Mouse (Mus musculus): ENCODE data around the gene Aebp1. TPM values are rescaled to one million over a fixed set of nuclear protein-coding genes. Genes with fewer than 3 reads are reported as not detected.

The Aebp1 gene
- 68.8 and 73.6 TPM in 2 replicates for polyA plus RNA-seq (2014; fragmentation: Nextera tagmentation; extraction: Ambion mirVana)

DNA sequence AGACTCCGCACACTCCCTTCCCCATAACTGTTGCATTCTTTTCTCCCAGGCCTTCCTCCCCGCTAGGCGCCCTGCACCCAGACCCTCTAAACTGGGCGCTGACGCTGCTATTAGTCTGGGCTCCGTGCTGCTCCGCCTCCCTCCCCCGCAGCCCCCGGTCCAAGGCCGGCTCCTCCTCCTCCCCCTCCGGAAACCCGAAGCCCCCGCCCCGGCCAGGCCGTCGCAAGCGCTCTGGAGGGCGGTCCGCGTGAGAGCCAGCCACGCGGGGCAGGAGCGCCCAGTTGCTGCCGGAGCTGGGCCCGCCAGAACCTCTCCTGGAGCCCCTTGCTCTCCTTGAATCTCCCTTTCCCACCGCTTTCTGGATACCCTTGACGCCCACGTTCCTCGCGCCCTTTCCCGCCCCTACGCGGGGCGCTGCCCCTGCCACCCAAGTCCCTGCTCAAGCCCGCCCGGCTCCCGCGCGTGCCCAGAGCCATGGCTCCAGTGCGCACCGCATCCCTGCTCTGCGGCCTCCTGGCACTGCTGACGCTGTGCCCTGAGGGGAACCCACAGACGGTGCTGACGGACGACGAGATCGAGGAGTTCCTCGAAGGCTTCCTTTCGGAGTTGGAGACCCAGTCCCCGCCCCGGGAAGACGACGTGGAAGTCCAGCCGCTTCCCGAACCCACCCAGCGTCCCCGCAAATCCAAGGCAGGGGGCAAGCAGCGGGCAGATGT lies at the start of gene Aebp1:
Aebp1 (plus strand) TSS at position 270 of the 716 bp plus-strand sequence.
- Histone ChIP-seq H3K4me2 (ENCODE audit: low read depth, low read length) (peak within 1 kb of the TSS; percentile 86), H3K9me3 (ENCODE audit: control insufficient read depth, low read length) (no peaks in the 10 kb centered on the region), H3K4me3 (ENCODE audit: low read depth, low read length) (peak within 1 kb of the TSS; percentile 49), H3K27me3 (replicated peaks; ENCODE audit: control insufficient read depth, insufficient read depth, low read length) (peaks cover 15% of the 10 kb centered on the region; the same call in 1 of the 2 replicates), H3K4me1 (ENCODE audit: control insufficient read depth, insufficient read depth, low read length) (peaks cover 19% of the 10 kb centered on the region), H3K27ac (replicated peaks; ENCODE audit: low read depth, low read length) (peak within 1 kb of the TSS; percentile 33; the same call in 1 of the 2 replicates), H3K9ac (ENCODE audit: low read depth, low read length) (peak within 1 kb of the TSS; percentile 79), H3K36me3 (ENCODE audit: control insufficient read depth, insufficient read depth, low read length) (peaks cover 16% of the 10 kb centered on the region; the same call in 1 of the 2 replicates)
- 1% methylated on average over 47 of the region's 59 CpGs for WGBS
- ATAC-seq (ENCODE audit: low read depth) (peak; percentile 80), DNase-seq (ENCODE audit: low spot score) (peak; percentile 79)

DNA sequence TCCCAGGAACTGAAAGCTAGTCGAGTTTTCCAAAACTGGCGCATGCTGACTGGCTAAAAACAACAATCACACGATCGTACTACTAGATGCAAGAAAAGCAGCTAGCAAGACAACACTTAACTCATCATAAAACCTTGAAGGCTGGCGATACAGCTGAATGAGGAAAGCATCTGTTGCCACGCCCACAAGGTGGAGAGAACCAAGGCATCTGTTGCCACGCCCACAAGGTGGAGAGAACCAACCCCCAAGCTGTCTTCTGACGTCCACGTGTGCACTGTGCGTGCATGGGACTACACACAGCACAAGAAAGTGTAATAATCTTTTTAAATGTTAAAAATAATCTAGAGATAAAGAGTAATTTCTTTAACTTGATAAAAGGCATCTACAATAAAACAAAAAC lies 48.4 kb upstream of the Aebp1 start:
- Histone ChIP-seq H3K4me1 (ENCODE audit: control insufficient read depth, insufficient read depth, low read length) (no peaks in the 10 kb centered on the region), H3K4me2 (ENCODE audit: low read depth, low read length) (no peak overlapping the region), H3K36me3 (ENCODE audit: control insufficient read depth, insufficient read depth, low read length) (no peaks in the 10 kb centered on the region), H3K27ac (replicated peaks; ENCODE audit: low read depth, low read length) (no peak overlapping the region), H3K9ac (ENCODE audit: low read depth, low read length) (no peak overlapping the region), H3K4me3 (ENCODE audit: low read depth, low read length) (no peak overlapping the region), H3K9me3 (ENCODE audit: control insufficient read depth, low read length) (no peaks in the 10 kb centered on the region), H3K27me3 (replicated peaks; ENCODE audit: control insufficient read depth, insufficient read depth, low read length) (no peaks in the 10 kb centered on the region)
- WGBS = 75% methylated on average over 10 of the region's 10 CpGs
- ATAC-seq (ENCODE audit: low read depth) (no peak), DNase-seq (ENCODE audit: low spot score) (no peak)

DNA sequence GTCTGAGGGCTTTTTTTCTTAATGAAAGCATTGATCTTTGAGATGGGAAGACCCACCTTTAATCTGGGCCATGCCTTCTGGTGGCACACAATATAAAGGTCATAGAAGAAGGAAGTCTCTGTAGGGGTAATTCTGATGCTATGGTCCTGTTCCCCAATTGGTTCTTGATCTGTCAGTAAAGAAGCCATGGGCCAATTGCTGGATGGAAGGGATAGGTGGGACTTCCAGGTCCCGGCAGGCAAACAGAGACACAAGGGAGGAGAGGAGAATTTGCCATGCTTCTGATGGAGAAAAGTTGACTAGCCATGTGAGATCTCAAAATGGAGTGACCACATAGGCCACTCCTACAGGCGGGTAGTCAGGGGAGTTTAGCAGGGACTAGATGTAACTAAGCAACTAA lies 42.5 kb upstream of the Aebp1 start:
- Histone ChIP-seq H3K27ac (replicated peaks; ENCODE audit: low read depth, low read length) (no peak overlapping the region), H3K27me3 (replicated peaks; ENCODE audit: control insufficient read depth, insufficient read depth, low read length) (no peaks in the 10 kb centered on the region), H3K4me3 (ENCODE audit: low read depth, low read length) (no peak overlapping the region), H3K9ac (ENCODE audit: low read depth, low read length) (no peak overlapping the region), H3K4me1 (ENCODE audit: control insufficient read depth, insufficient read depth, low read length) (no peaks in the 10 kb centered on the region), H3K9me3 (ENCODE audit: control insufficient read depth, low read length) (no peaks in the 10 kb centered on the region), H3K36me3 (ENCODE audit: control insufficient read depth, insufficient read depth, low read length) (no peaks in the 10 kb centered on the region), H3K4me2 (ENCODE audit: low read depth, low read length) (no peak overlapping the region)
- ATAC-seq (ENCODE audit: low read depth) (no peak), DNase-seq (ENCODE audit: low spot score) (no peak)
- 71% methylated on average over 2 of the region's 2 CpGs for WGBS

DNA sequence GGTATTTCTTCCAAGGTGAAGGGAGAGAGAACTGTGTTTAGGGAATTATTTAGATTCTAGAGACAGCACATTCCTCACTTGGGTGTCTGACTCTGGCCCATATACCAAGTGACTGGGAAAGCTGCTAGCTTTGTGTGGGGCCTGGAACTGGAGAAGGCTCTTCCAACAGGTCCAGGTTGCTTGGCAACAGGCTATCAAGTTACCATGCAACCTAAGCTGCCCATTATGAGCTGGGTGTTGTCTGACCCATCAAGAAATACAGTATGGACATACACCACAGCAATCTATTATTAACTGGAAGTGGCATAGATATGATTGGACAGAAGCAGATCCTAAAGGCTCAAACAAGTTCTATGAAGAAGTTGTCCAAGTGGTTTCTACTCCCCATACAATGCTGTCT lies 36.3 kb upstream of the Aebp1 start:
- Histone ChIP-seq H3K4me2 (ENCODE audit: low read depth, low read length) (no peak overlapping the region), H3K4me1 (ENCODE audit: control insufficient read depth, insufficient read depth, low read length) (no peaks in the 10 kb centered on the region), H3K9me3 (ENCODE audit: control insufficient read depth, low read length) (no peaks in the 10 kb centered on the region), H3K9ac (ENCODE audit: low read depth, low read length) (no peak overlapping the region), H3K4me3 (ENCODE audit: low read depth, low read length) (no peak overlapping the region), H3K27ac (replicated peaks; ENCODE audit: low read depth, low read length) (no peak overlapping the region), H3K27me3 (replicated peaks; ENCODE audit: control insufficient read depth, insufficient read depth, low read length) (no peaks in the 10 kb centered on the region), H3K36me3 (ENCODE audit: control insufficient read depth, insufficient read depth, low read length) (peaks cover 26% of the 10 kb centered on the region)
- DNase-seq (ENCODE audit: low spot score) = peak; percentile 49
- ATAC-seq (ENCODE audit: low read depth) = peak; percentile 76; the same call in 1 of the 2 replicates

DNA sequence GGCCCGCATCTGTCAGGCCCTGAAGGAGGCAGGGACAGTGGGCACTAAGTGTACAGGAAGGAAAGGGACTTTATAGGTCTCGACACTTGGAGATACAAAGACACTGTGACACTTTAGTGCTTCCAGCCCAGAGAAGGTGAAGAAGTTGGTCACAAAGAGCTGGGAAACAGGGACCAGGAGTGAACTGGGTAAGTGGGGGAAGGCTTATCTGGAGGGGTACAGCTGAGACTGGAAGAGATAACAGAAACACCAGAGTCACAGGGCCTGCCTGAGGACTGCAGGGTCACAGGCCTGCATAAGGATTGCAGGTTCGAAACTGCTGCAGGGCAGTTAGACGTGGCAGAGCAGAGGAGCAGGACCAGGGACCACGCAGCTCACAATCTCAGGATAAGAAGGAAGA lies 33.8 kb upstream of the Aebp1 start:
- no peak overlapping the region for H3K4me3 ChIP-seq (ENCODE audit: low read depth, low read length)
- H3K9ac ChIP-seq (ENCODE audit: low read depth, low read length) = no peak overlapping the region
- 88% methylated on average over 5 of the region's 5 CpGs for WGBS
- no peaks in the 10 kb centered on the region for H3K27me3 ChIP-seq (replicated peaks; ENCODE audit: control insufficient read depth, insufficient read depth, low read length)
- H3K9me3 ChIP-seq (ENCODE audit: control insufficient read depth, low read length) = no peaks in the 10 kb centered on the region
- no peak for DNase-seq (ENCODE audit: low spot score)
- no peaks in the 10 kb centered on the region for H3K4me1 ChIP-seq (ENCODE audit: control insufficient read depth, insufficient read depth, low read length)
- H3K27ac ChIP-seq (replicated peaks; ENCODE audit: low read depth, low read length) = no peak overlapping the region
- ATAC-seq (ENCODE audit: low read depth) = no peak
- peaks cover 51% of the 10 kb centered on the region for H3K36me3 ChIP-seq (ENCODE audit: control insufficient read depth, insufficient read depth, low read length)
- H3K4me2 ChIP-seq (ENCODE audit: low read depth, low read length) = no peak overlapping the region

DNA sequence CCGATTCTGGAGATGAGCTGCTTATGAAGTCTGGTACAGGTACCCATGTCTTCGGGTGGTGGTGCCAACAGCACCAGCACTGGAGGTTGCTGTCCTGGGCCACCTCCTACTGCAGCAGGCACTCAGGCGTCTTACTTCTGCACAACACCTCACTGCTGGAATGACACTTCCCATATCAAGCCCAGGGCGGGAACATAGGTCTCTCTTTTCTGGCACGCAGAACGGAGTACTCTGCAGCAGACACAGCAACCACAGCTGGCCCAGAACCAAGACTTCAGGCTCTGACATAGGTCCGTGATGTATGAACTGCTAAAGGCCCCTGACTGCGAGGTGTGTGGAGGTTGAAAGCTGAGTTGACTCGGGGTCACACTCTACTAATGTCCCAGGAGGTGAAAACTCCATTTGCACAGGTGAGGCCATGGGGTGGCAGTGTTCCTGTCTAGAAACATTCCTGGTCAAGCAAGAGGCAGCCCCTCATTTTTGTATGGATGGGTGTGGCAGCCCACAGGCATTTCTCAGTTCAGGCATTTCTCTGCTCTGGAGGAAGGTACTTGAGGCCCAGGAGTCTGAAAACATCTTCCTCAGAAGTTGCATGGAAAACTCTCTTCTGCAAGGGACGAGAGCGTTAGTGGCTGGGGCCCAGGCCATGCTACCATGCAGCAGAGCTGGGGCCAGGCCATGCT lies 33.1 kb upstream of the Aebp1 start:
- Histone ChIP-seq H3K4me2 (ENCODE audit: low read depth, low read length) (no peak overlapping the region), H3K27me3 (replicated peaks; ENCODE audit: control insufficient read depth, insufficient read depth, low read length) (no peaks in the 10 kb centered on the region), H3K9me3 (ENCODE audit: control insufficient read depth, low read length) (no peaks in the 10 kb centered on the region), H3K36me3 (ENCODE audit: control insufficient read depth, insufficient read depth, low read length) (peaks cover 55% of the 10 kb centered on the region), H3K9ac (ENCODE audit: low read depth, low read length) (no peak overlapping the region), H3K4me1 (ENCODE audit: control insufficient read depth, insufficient read depth, low read length) (no peaks in the 10 kb centered on the region), H3K27ac (replicated peaks; ENCODE audit: low read depth, low read length) (no peak overlapping the region), H3K4me3 (ENCODE audit: low read depth, low read length) (no peak overlapping the region)
- ATAC-seq (ENCODE audit: low read depth) (no peak), DNase-seq (ENCODE audit: low spot score) (no peak)
- 80% methylated on average over 11 of the region's 11 CpGs for WGBS

DNA sequence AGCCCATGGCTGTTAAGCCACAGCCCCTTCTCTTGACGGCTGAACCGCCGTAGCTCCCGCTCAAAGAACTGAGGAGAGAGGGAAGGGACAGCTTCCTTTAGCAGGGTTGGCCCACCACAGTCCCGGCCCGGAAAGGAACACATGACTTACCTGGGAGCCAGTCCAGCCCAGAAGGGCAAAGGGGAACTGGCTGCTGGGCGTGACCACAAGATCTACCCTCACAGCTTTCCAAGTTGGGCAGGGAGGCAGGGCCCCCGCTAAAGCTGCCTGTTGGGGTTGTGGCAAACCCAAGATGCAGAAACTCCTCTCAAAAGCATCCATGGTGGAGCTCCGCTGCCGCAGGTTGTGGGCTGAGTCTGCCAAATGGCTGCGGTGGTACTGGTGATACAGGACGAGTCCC lies 32.4 kb upstream of the Aebp1 start:
- no peaks in the 10 kb centered on the region for H3K9me3 ChIP-seq (ENCODE audit: control insufficient read depth, low read length)
- no peak overlapping the region for H3K9ac ChIP-seq (ENCODE audit: low read depth, low read length)
- H3K4me3 ChIP-seq (ENCODE audit: low read depth, low read length) = no peak overlapping the region
- H3K4me1 ChIP-seq (ENCODE audit: control insufficient read depth, insufficient read depth, low read length) = no peaks in the 10 kb centered on the region
- no peak for DNase-seq (ENCODE audit: low spot score)
- H3K27me3 ChIP-seq (replicated peaks; ENCODE audit: control insufficient read depth, insufficient read depth, low read length) = no peaks in the 10 kb centered on the region
- H3K36me3 ChIP-seq (ENCODE audit: control insufficient read depth, insufficient read depth, low read length) = peaks cover 61% of the 10 kb centered on the region
- no peak for ATAC-seq (ENCODE audit: low read depth)
- WGBS = 91% methylated on average over 12 of the region's 12 CpGs
- H3K4me2 ChIP-seq (ENCODE audit: low read depth, low read length) = no peak overlapping the region
- H3K27ac ChIP-seq (replicated peaks; ENCODE audit: low read depth, low read length) = no peak overlapping the region

DNA sequence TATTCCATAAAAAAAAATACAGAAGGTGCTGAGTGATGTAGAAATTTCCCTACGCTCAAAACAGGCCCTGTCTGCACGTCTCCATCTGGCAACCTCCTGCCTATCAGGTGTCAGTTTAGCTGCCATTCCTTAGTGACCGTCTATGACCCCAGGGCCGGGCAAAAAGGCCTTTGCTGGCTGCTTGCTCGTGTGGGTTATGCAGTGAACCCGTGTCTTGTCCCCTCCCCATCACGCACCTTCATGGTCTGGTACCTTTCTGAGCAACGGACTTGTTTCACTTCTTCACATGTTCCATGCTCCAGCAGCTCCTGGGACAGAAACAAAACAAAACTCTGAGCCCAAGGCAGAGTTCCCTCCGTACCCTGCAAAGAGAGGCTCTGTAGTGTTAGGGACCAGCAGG lies 27.2 kb upstream of the Aebp1 start:
- Histone ChIP-seq H3K27me3 (replicated peaks; ENCODE audit: control insufficient read depth, insufficient read depth, low read length) (no peaks in the 10 kb centered on the region), H3K4me2 (ENCODE audit: low read depth, low read length) (no peak overlapping the region), H3K4me1 (ENCODE audit: control insufficient read depth, insufficient read depth, low read length) (no peaks in the 10 kb centered on the region), H3K27ac (replicated peaks; ENCODE audit: low read depth, low read length) (no peak overlapping the region), H3K9me3 (ENCODE audit: control insufficient read depth, low read length) (no peaks in the 10 kb centered on the region), H3K9ac (ENCODE audit: low read depth, low read length) (no peak overlapping the region), H3K4me3 (ENCODE audit: low read depth, low read length) (no peak overlapping the region), H3K36me3 (ENCODE audit: control insufficient read depth, insufficient read depth, low read length) (peaks cover 53% of the 10 kb centered on the region)
- WGBS = 72% methylated on average over 9 of the region's 9 CpGs
- DNase-seq (ENCODE audit: low spot score) (no peak), ATAC-seq (ENCODE audit: low read depth) (no peak)

DNA sequence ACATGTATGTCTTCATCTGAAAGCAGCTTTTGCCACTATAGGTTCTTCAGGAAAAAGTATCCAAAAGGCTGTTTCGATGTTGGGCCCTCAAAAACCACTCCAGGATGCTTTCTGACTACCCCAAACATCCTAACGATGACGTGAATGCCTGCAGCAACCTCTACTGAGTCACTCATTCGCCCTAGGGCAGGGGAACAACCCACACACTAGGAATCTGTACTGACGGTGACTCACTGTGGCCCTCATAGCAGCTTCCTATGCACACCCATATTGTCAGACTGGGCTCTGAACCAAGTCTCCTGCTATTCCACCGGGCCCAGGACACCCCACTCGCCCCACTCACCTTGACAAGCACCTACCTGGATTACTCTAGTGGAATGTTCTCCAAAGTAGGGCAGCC lies 26.7 kb upstream of the Aebp1 start:
- H3K27ac ChIP-seq (replicated peaks; ENCODE audit: low read depth, low read length) = no peak overlapping the region
- WGBS = 86% methylated on average over 7 of the region's 7 CpGs
- no peaks in the 10 kb centered on the region for H3K27me3 ChIP-seq (replicated peaks; ENCODE audit: control insufficient read depth, insufficient read depth, low read length)
- ATAC-seq (ENCODE audit: low read depth) (no peak), DNase-seq (ENCODE audit: low spot score) (no peak)
- H3K9me3 ChIP-seq (ENCODE audit: control insufficient read depth, low read length) = no peaks in the 10 kb centered on the region
- H3K4me1 ChIP-seq (ENCODE audit: control insufficient read depth, insufficient read depth, low read length) = no peaks in the 10 kb centered on the region
- no peak overlapping the region for H3K4me3 ChIP-seq (ENCODE audit: low read depth, low read length)
- H3K36me3 ChIP-seq (ENCODE audit: control insufficient read depth, insufficient read depth, low read length) = peaks cover 48% of the 10 kb centered on the region
- H3K4me2 ChIP-seq (ENCODE audit: low read depth, low read length) = no peak overlapping the region
- H3K9ac ChIP-seq (ENCODE audit: low read depth, low read length) = no peak overlapping the region
